ENCODE assay signal across 25 mouse cellular contexts in genomic region chr19:23188986-23189385, GRCm38 (mm10). TPM values are rescaled to one million over a fixed set of nuclear protein-coding genes. Genes with fewer than 3 reads are reported as not detected.
A peak's percentile ranks its signal among the peaks of the same experiment; 100 is the strongest.
DNase-seq lines count a peak whose midpoint lies in the region; ATAC-seq lines count a peak whose summit lies in the region.
"Had no signal": no experiment of that assay in that cellular context is flagged by ENCODE, and none has a peak within 500 bp of the region (broad histone marks: within the 10 kb centered on the region; RNA-seq: fewer than 3 reads in every experiment).

No protein-coding gene starts in this region.

- no peak overlapping the region for H3K4me3 ChIP-seq in brown adipose tissue, adult 24 weeks (ENCODE audit: insufficient read depth, low read depth, low read length)

- H3K27ac ChIP-seq in brown adipose tissue, adult 24 weeks (replicated peaks; ENCODE audit: low read depth, low read length) = peak overlapping the region; percentile 31; the same call in 1 of the 2 replicates

- peaks cover 3% of the 10 kb centered on the region; the same call in 1 of the 2 replicates for H3K4me1 ChIP-seq in brown adipose tissue, adult 24 weeks (ENCODE audit: control insufficient read depth, insufficient read depth, insufficient read length, low read length)

- DNase-seq in heart, adult 11 months = peak; percentile 61
- DNase-seq in heart, adult 18-20 months = no peak
- peak; percentile 11 for DNase-seq in A20 (ENCODE audit: low read depth, low spot score)
- no peak for DNase-seq in lung, postnatal 14 days
- DNase-seq in adipocyte (ENCODE audit: low spot score) = no peak
- DNase-seq in adrenal gland, postnatal 10 days = no peak
- DNase-seq: adrenal gland, adult 2 months; adrenal gland, adult 8-10 months; adrenal gland, postnatal 14 days; adrenal gland, postnatal 25 days; adrenal gland, postnatal 36 days; B cell, adult 2 months; cerebellum, adult 11 months; cerebellum, adult 11-12 months; cerebellum, adult 18-20 months; cerebellum, adult 2 months; cerebellum, adult 8-10 months; cerebellum, adult 9-10 months had no signal

- peak; percentile 52; the same call in 1 of the 2 replicates for ATAC-seq in megakaryocyte-erythroid progenitor cell, adult 5-6 weeks (replicated peaks; ENCODE audit: low FRiP score, low TSS enrichment, poor library complexity, severe bottlenecking)
- ATAC-seq: activated CD4-positive, CD25-positive, alpha-beta regulatory T cell, adult 4 months; CD4-positive, CD25-positive, alpha-beta regulatory T cell, adult 4 months; Patski had no signal

RNA-seq across cellular contexts. Expression of gene Klf9, which starts 48.0 kb away (rescaled TPM):
- 100 to 1,000 TPM in 1 of 2 experiments, 10 to 100 TPM in 1; 98.5 to 136 TPM for total RNA-seq in heart, adult 18-20 months (2021)
- polyA plus RNA-seq in brown adipose tissue, adult 24 weeks (2012; ENCODE audit: insufficient read depth, insufficient read length, missing spikeins) = 61.4 and 63.8 TPM in 2 replicates
- total RNA-seq in megakaryocyte-erythroid progenitor cell, adult 5-6 weeks (2014; fragmentation: Nextera tagmentation) = 22.9 and 24.6 TPM in 2 replicates
- 19.9 and 25.0 TPM in 2 replicates for total RNA-seq in megakaryocyte-erythroid progenitor cell, adult 5-6 weeks (2017)
- total RNA-seq in adrenal gland, postnatal 10 days (2021) = 100 to 1,000 TPM in 1 of 2 experiments, 10 to 100 TPM in 1; 61.3 to 109 TPM
- total RNA-seq: CH12.LX, MEL had no signal

Comparison
In these comparisons a context has a peak if more than half of its experiments do, and no peak if none do; other contexts are left out.
1. DNase-seq: peak in heart, adult 11 months (single experiment) and A20 (single experiment); none in heart, adult 18-20 months (0 of 2), lung, postnatal 14 days (single experiment), adipocyte (single experiment) and adrenal gland, postnatal 10 days (single experiment).